Mouse (Mus musculus) liver, adult 2 months (tissue): Measurements from ENCODE around the gene Pou3f1. TPM values are rescaled to one million over a fixed set of nuclear protein-coding genes. Genes with fewer than 3 reads are reported as not detected.

Source experiments
- DNase-seq: peaks from one replicate; pipeline ENCODE4 v3.0.0-alpha.2; 2011; ENCODE audit warnings: low read depth, low spot score; ENCODE audit errors: extremely low read depth
- H3K27ac ChIP-seq: fragments of 200-500 bp; replicated peaks from 2 replicates; pipeline ENCODE4 v1.5.1; 2012; ENCODE audit warnings: low read depth, mild to moderate bottlenecking, control low read depth, inconsistent platforms, low read length; ENCODE audit not compliant: insufficient read depth
- H3K27me3 ChIP-seq: fragments of 200-500 bp; 2 replicates; pipeline ENCODE4 v1.6.1; 2012; ENCODE audit warnings: mild to moderate bottlenecking, moderate library complexity, low read length, inconsistent platforms; ENCODE audit not compliant: control insufficient read depth, insufficient read depth
- H3K36me3 ChIP-seq: fragments of 200-500 bp; 2 replicates; pipeline ENCODE4 v1.6.1; 2012; ENCODE audit warnings: low read length, inconsistent platforms; ENCODE audit not compliant: control insufficient read depth, insufficient read depth
- H3K4me1 ChIP-seq: fragments of 200-500 bp; 2 replicates; pipeline ENCODE4 v1.6.1; 2011; ENCODE audit warnings: low read length; ENCODE audit not compliant: control insufficient read depth, insufficient read depth
- H3K4me3 ChIP-seq: fragments of 200-500 bp; 2 replicates; pipeline ENCODE4 v1.5.1; 2011; ENCODE audit warnings: low read depth, mild to moderate bottlenecking, control low read depth, low read length, moderate library complexity; ENCODE audit not compliant: insufficient read depth
- H3K79me2 ChIP-seq: fragments of 200-500 bp; 2 replicates; pipeline ENCODE4 v1.6.1; 2012; ENCODE audit warnings: inconsistent platforms, mild to moderate bottlenecking, low read length, moderate library complexity; ENCODE audit not compliant: control insufficient read depth, insufficient read depth
- H3K9ac ChIP-seq: fragments of 200-500 bp; 2 replicates; pipeline ENCODE4 v1.6.1; 2012; ENCODE audit warnings: low read depth, mild to moderate bottlenecking, control low read depth, inconsistent platforms, low read length
- CTCF ChIP-seq: fragments of 200-500 bp; IDR thresholded peaks from 2 replicates; pipeline ENCODE4 v1.5.1; 2011; ENCODE audit warnings: low read depth, low read length, control low read depth
- POLR2A ChIP-seq: fragments of 200-500 bp; IDR thresholded peaks from 2 replicates; pipeline ENCODE4 v1.6.1; 2011; ENCODE audit warnings: low read length, control low read depth; ENCODE audit not compliant: insufficient read depth; ENCODE audit errors: extremely low read depth
- WGBS: fragments of 180-500 bp; shearing (Covaris S2); methylation state at CpG from one replicate; pipeline ENCODE4 v1.1.7; 2018; 5-methylcytosine and 5-hydroxymethylcytosine counted together
- polyA plus RNA-seq: library from polyadenylated mRNA; depleted of rRNA; stranded (reverse); fragments of >200 nt; gene quantifications from 2 replicates; pipeline ENCODE4 v1.2.3, GENCODE M21; 2012
- total RNA-seq: library from RNA; depleted of rRNA; stranded (reverse); fragments of >200 nt; gene quantifications from 2 replicates; pipeline ENCODE4 v1.2.3, GENCODE M21; 2014

Gene Pou3f1
- total and polyA plus RNA-seq, 2 experiments = not detected

- no peak for DNase-seq
- Histone ChIP-seq H3K36me3 (no peaks in the 10 kb centered on the region), H3K4me1 (no peaks in the 10 kb centered on the region; the same call in 1 of the 2 replicates), H3K9ac (no peak overlapping the region), H3K4me3 (no peak overlapping the region), H3K27me3 (0 out of 2 replicates have a peak, but pooled peaks cover 2% of the 10 kb centered on the region), H3K79me2 (no peaks in the 10 kb centered on the region), H3K27ac (no peak overlapping the region)
- TF ChIP-seq CTCF (no peak), POLR2A (no peak)
- 91% methylated on average over 9 of the region's 9 CpGs for whole genome bisulfite sequencing
Measured at GRCm38 (mm10) chr4:124643859-124644258, 12.7 kb upstream of the Pou3f1 start.

- H3K27me3 ChIP-seq = no peaks in the 10 kb centered on the region
- H3K36me3 ChIP-seq = no peaks in the 10 kb centered on the region
- 29% methylated on average over 3 of the region's 3 CpGs for WGBS
- no peak for DNase-seq
- no peak overlapping the region for H3K27ac ChIP-seq
- TF ChIP-seq CTCF (peak; percentile 40), POLR2A (no peak)
- H3K4me1 ChIP-seq = no peaks in the 10 kb centered on the region; the same call in 1 of the 2 replicates
- H3K9ac ChIP-seq = no peak overlapping the region
- no peaks in the 10 kb centered on the region for H3K79me2 ChIP-seq
- no peak overlapping the region for H3K4me3 ChIP-seq
Measured at GRCm38 (mm10) chr4:124644974-124645433, 11.6 kb upstream of the Pou3f1 start.

- no peaks in the 10 kb centered on the region; the same call in 1 of the 2 replicates for H3K4me1 ChIP-seq
- H3K27ac ChIP-seq = no peak overlapping the region
- TF ChIP-seq POLR2A (no peak), CTCF (no peak)
- H3K79me2 ChIP-seq = no peaks in the 10 kb centered on the region
- H3K36me3 ChIP-seq = no peaks in the 10 kb centered on the region
- no peak overlapping the region for H3K9ac ChIP-seq
- no peak for DNase-seq
- 17% methylated on average over 8 of the region's 8 CpGs for WGBS
- H3K4me3 ChIP-seq = no peak overlapping the region
- H3K27me3 ChIP-seq = no peaks in the 10 kb centered on the region
Measured at GRCm38 (mm10) chr4:124646591-124646990, 10.0 kb upstream of the Pou3f1 start.

- H3K27ac ChIP-seq = no peak overlapping the region
- no peak for TF ChIP-seq POLR2A
- no peak for TF ChIP-seq CTCF
- H3K27me3 ChIP-seq = no peaks in the 10 kb centered on the region
- WGBS = 80% methylated on average over 5 of the region's 5 CpGs
- no peak overlapping the region for H3K4me3 ChIP-seq
- no peak overlapping the region for H3K9ac ChIP-seq
- H3K36me3 ChIP-seq = no peaks in the 10 kb centered on the region
- DNase-seq = no peak
- no peaks in the 10 kb centered on the region; the same call in 1 of the 2 replicates for H3K4me1 ChIP-seq
- no peaks in the 10 kb centered on the region for H3K79me2 ChIP-seq
Measured at GRCm38 (mm10) chr4:124647909-124648308, 8.7 kb upstream of the Pou3f1 start.

GRCm38 (mm10) chr4:124652886-124653285 is 3.7 kb upstream of the Pou3f1 start:
- Histone ChIP-seq H3K9ac (no peak overlapping the region), H3K27me3 (peaks cover 23% of the 10 kb centered on the region)
- WGBS = 19% methylated on average over 9 of the region's 9 CpGs

GRCm38 (mm10) chr4:124656854-124657650 is 445 bp downstream of the Pou3f1 start:
- Histone ChIP-seq H3K79me2 (no peaks in the 10 kb centered on the region), H3K27ac (no peak overlapping the region), H3K4me3 (peak overlapping the region; percentile 72; the same call in 1 of the 2 replicates), H3K36me3 (no peaks in the 10 kb centered on the region), H3K27me3 (peaks cover 48% of the 10 kb centered on the region), H3K9ac (peak overlapping the region; percentile 41), H3K4me1 (peaks cover 3% of the 10 kb centered on the region; the same call in 1 of the 2 replicates)
- WGBS = under 1% methylated on average over 80 of the region's 92 CpGs
- TF ChIP-seq POLR2A = no peak
- no peak for TF ChIP-seq CTCF
- DNase-seq = peak; percentile 19

More at GRCm38 (mm10) chr4:124652886-124653285, 3.7 kb upstream of the Pou3f1 start:
- TF ChIP-seq POLR2A = no peak
- no peak for TF ChIP-seq CTCF
- Histone ChIP-seq H3K27ac (no peak overlapping the region), H3K79me2 (no peaks in the 10 kb centered on the region), H3K4me1 (peaks cover 3% of the 10 kb centered on the region; the same call in 1 of the 2 replicates), H3K4me3 (no peak overlapping the region), H3K36me3 (no peaks in the 10 kb centered on the region)
- no peak for DNase-seq
